Mouse (Mus musculus) G1E (cell line): ENCODE data around the gene Galnt18.

Source experiments
- CTCF ChIP-seq: IDR thresholded peaks from 2 replicates; pipeline ENCODE4 v1.5.1; 2012; ENCODE audit warnings: low read depth, low read length, inconsistent platforms, mixed read lengths
- GATA1 ChIP-seq: IDR thresholded peaks from 2 replicates; pipeline ENCODE4 v1.6.1; 2012; ENCODE audit warnings: borderline replicate concordance, low read length, inconsistent platforms, mixed read lengths
- GATA2 ChIP-seq: IDR thresholded peaks from 2 replicates; pipeline ENCODE4 v1.6.1; 2012; ENCODE audit warnings: low read depth, low read length, inconsistent platforms, borderline replicate concordance
- POLR2AphosphoS5 ChIP-seq: IDR thresholded peaks from 2 replicates; pipeline ENCODE4 v1.6.1; 2012; ENCODE audit warnings: low read depth, low read length, inconsistent platforms; ENCODE audit not compliant: insufficient replicate concordance
- TAL1 ChIP-seq: conservative IDR thresholded peaks from 2 replicates; pipeline ENCODE4 v1.6.1; 2012; ENCODE audit warnings: low read depth, low read length, inconsistent platforms, mixed read lengths

DNA sequence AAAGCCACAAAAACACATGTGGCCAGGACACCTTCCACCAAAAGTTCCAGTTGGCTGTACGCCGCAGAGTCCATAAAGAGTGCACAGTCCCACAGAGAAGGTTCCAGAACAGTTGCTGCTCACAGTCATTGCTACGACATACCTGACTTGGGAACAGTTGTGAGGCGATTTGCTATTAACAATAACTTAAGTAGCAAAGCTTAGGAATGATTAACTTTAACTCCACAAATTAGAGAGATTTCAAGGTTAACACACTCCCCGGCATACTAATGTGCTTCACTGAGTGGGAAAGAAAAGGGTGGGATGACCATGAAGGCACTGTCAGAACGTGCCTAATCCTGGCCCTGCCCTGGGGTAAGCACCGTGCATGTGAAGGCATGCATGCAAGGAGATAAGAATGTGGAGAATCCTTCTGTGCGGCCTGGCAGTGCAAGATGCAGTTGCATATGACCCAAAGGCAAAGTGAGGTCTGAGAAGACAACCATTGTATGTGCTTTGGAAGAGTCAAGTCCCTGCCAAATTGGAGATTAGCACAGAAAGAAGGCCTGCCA, 8.5 kb downstream of the Galnt18 start:
- TF ChIP-seq CTCF: no peak
- TF ChIP-seq GATA2: no peak
- no peak for TF ChIP-seq GATA1
- no peak for TF ChIP-seq TAL1
- no peak for TF ChIP-seq POLR2AphosphoS5
